Mouse (Mus musculus): ENCODE measurements at regions not wholly inside any gene's neighbourhood (a gene's known extent, or its start where the extent isn't known, plus 50 kb on each side); places are given as distances from the start of the nearest gene placed in this dataset.

GRCm38 (mm10) chr3:65442946-65443345 lies 50.5 kb upstream of the Ssr3 start:
- WGBS, result 50% methylated on average over 8 of the region's 8 CpGs
- no peak overlapping the region for H3K4me2 ChIP-seq
- TF ChIP-seq CTCF (IDR thresholded peaks at IDR 0.05; ENCODE audit: low read depth), result no peak

DNA sequence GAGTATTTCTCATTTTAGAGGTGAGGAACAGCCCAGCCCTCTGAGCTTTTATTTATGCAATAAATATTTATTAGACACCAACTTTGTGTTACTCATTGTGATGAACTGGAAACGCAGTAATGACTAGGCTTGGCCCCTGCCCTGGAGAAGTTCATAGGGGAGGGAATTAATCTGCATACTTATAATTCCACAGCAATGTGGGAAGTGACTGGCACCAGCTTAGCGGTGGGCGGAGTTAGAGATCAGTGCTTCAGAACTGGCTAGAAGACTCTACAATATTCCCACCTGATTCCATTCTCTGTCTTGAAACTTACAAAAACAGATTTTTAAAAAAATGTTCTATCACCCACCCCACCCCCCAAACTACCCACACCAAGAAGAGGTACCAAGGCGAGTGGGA lies 49.8 kb upstream of the Ssr3 start:
- no peak for TF ChIP-seq CTCF (IDR thresholded peaks at IDR 0.05; ENCODE audit: low read depth)
- H3K4me3 ChIP-seq (ENCODE audit: low read depth, low read length), result no peak overlapping the region
- no peaks in the 10 kb centered on the region for H3K9me3 ChIP-seq (ENCODE audit: low read depth, low read length)
- no peaks in the 10 kb centered on the region for H3K36me3 ChIP-seq (ENCODE audit: insufficient read depth)
- 70% methylated on average over 4 of the region's 4 CpGs for WGBS
- no peaks in the 10 kb centered on the region for H3K27me3 ChIP-seq (ENCODE audit: insufficient read depth, low read length)
- peak; percentile 41 for DNase-seq
- no peaks in the 10 kb centered on the region for H3K4me1 ChIP-seq (ENCODE audit: insufficient read depth)
- H3K4me2 ChIP-seq, result no peak overlapping the region
- peak; percentile 65; the same call in 1 of the 2 replicates for ATAC-seq (ENCODE audit: insufficient read depth)
- no peak overlapping the region for H3K9ac ChIP-seq
- H3K27ac ChIP-seq (ENCODE audit: low read depth), result no peak overlapping the region

More at GRCm38 (mm10) chr3:65442946-65443345, 50.5 kb upstream of the Ssr3 start:
- no peaks in the 10 kb centered on the region for H3K36me3 ChIP-seq (ENCODE audit: insufficient read depth)
- H3K4me3 ChIP-seq (ENCODE audit: low read depth, low read length), result no peak overlapping the region
- H3K4me1 ChIP-seq (ENCODE audit: insufficient read depth), result no peaks in the 10 kb centered on the region
- H3K27ac ChIP-seq (ENCODE audit: low read depth), result no peak overlapping the region
- H3K9ac ChIP-seq, result no peak overlapping the region
- ATAC-seq (ENCODE audit: insufficient read depth) (no peak), DNase-seq (no peak)
- no peaks in the 10 kb centered on the region for H3K9me3 ChIP-seq (ENCODE audit: low read depth, low read length)
- no peaks in the 10 kb centered on the region for H3K27me3 ChIP-seq (ENCODE audit: insufficient read depth, low read length)
